Mouse (Mus musculus): ENCODE data around the gene Skap2. TPM values are rescaled to one million over a fixed set of nuclear protein-coding genes. Genes with fewer than 3 reads are reported as not detected.
A peak's percentile ranks its signal among the peaks of the same experiment; 100 is the strongest.

Skap2 gene
- polyA plus RNA-seq, 1 experiment from 2014 or later: 18.3 TPM

DNA sequence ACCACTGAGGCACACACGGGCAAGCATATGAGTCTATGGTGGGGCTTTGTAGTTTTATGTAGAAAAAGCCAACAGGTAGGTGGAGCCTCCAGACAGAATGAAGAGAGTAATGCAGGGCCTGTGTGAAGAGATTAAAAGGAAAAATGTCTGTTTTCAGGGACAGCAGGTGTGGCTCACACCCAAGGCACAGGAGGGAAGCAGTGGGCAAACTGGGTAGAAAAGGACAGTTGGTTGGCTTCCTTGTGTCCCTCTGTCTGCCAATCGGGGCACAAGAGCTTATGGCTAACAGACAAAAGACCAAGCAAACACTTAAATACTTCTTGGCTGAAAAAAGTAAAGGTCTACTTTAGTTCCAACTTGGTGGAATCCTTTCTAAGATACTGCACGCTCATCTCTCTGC, 145.8 kb downstream of the Skap2 start:
- Histone ChIP-seq H3K9me3 (no peaks in the 10 kb centered on the region), H3K36me3 (no peaks in the 10 kb centered on the region), H3K4me2 (no peak overlapping the region), H3K9ac (no peak overlapping the region), H3K4me1 (peaks cover 12% of the 10 kb centered on the region), H3K4me3 (no peak overlapping the region), H3K27me3 (replicated peaks) (no peaks in the 10 kb centered on the region), H3K27ac (replicated peaks) (no peak overlapping the region)
- WGBS: 65% methylated on average over 3 of the region's 3 CpGs
- ATAC-seq (ENCODE audit: extremely low read depth, insufficient number of reproducible peaks, low FRiP score, low TSS enrichment): no peak

DNA sequence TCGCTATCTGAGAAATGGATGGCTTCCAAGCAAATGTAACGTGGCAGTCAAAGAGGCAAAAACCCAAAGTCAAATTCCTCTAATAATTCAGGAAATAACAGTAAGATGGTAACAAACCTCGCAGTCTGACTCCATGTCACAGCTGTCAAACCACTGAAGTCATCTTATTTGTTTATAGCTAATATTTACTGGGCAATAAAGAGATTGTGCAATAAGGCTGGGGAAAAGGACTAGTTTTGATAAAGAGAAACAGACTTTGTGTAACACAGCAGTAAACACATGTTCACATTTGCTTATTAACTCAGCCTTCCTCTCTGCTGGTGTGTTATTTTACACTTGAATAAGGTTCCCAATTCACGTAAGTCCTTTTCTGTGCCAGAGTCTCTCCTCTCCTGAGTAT, 148.8 kb downstream of the Skap2 start:
- H3K9me3 ChIP-seq: no peaks in the 10 kb centered on the region
- H3K4me1 ChIP-seq: peaks cover 19% of the 10 kb centered on the region
- 0 out of 2 replicates have a peak overlapping the region, but pooled peaks have one; percentile 12 for H3K4me2 ChIP-seq
- no peaks in the 10 kb centered on the region for H3K27me3 ChIP-seq (replicated peaks)
- no peak overlapping the region for H3K9ac ChIP-seq
- no peak overlapping the region for H3K4me3 ChIP-seq
- WGBS: 38% methylated on average over 4 of the region's 4 CpGs
- ATAC-seq (ENCODE audit: extremely low read depth, insufficient number of reproducible peaks, low FRiP score, low TSS enrichment): no peak
- H3K27ac ChIP-seq (replicated peaks): no peak overlapping the region
- H3K36me3 ChIP-seq: no peaks in the 10 kb centered on the region

GRCm38 (mm10) chr6:51860300-51860699, 152.0 kb downstream of the Skap2 start:
- Histone ChIP-seq H3K9ac (no peak overlapping the region), H3K9me3 (no peaks in the 10 kb centered on the region), H3K4me1 (peaks cover 19% of the 10 kb centered on the region), H3K4me2 (no peak overlapping the region), H3K27ac (replicated peaks) (no peak overlapping the region), H3K27me3 (replicated peaks) (no peaks in the 10 kb centered on the region), H3K4me3 (no peak overlapping the region), H3K36me3 (no peaks in the 10 kb centered on the region)
- no peak for ATAC-seq (ENCODE audit: extremely low read depth, insufficient number of reproducible peaks, low FRiP score, low TSS enrichment)
- 8% methylated on average over 8 of the region's 8 CpGs for WGBS

DNA sequence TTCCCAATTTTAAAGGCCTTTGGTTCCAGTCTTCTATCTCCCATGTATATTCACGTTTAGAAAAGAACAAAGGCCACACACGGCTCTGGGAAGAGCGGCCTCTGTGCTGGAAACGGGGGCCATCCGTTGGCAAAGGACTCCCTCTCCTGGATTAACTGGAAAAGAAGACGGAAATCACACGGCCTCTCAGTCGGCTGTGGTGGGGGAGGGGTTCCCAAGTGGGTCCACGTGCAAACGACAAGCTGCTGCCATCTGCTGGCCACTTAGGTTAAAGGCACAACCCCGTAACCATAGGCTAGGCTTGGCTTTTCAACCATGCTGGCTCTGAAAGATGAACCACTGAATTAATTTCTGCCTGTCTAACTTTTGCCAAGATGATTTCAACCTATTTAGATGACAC, 154.5 kb downstream of the Skap2 start:
- no peak overlapping the region for H3K27ac ChIP-seq (replicated peaks)
- H3K4me2 ChIP-seq: peak overlapping the region; percentile 22
- no peak overlapping the region for H3K9ac ChIP-seq
- ATAC-seq (ENCODE audit: extremely low read depth, insufficient number of reproducible peaks, low FRiP score, low TSS enrichment): peak; percentile 82; the same call in 1 of the 2 replicates
- peaks cover 8% of the 10 kb centered on the region for H3K4me1 ChIP-seq
- no peak overlapping the region for H3K4me3 ChIP-seq
- H3K27me3 ChIP-seq (replicated peaks): 0 out of 2 replicates have a peak, but pooled peaks cover 3% of the 10 kb centered on the region
- no peaks in the 10 kb centered on the region for H3K9me3 ChIP-seq
- no peaks in the 10 kb centered on the region for H3K36me3 ChIP-seq
- WGBS: under 1% methylated on average over 11 of the region's 11 CpGs

DNA sequence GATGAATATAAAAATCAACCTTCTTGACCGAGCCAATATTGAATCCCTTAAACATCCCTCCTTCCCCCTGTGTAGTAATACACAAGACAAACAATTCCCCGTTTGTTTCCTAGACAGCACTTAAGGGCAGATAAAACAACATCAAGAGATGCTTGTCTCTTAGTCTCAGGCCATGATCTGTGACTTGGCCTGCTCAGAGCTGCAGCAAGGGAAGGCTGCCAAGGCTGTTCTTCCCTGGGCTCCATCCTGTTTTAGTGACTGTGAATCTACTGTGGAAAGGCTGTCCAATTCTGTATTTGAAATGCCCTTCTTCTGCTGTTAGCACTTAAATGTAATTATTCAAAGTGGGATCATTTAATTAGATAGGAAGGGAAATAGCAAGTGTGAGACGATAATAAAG, 159.1 kb downstream of the Skap2 start:
- Histone ChIP-seq H3K4me3 (no peak overlapping the region), H3K4me2 (no peak overlapping the region), H3K36me3 (no peaks in the 10 kb centered on the region), H3K9me3 (no peaks in the 10 kb centered on the region), H3K9ac (no peak overlapping the region), H3K27me3 (replicated peaks) (peaks cover 15% of the 10 kb centered on the region), H3K27ac (replicated peaks) (no peak overlapping the region), H3K4me1 (peaks cover 9% of the 10 kb centered on the region; the same call in 1 of the 2 replicates)
- WGBS: 71% methylated on average over 3 of the region's 3 CpGs
- ATAC-seq (ENCODE audit: extremely low read depth, insufficient number of reproducible peaks, low FRiP score, low TSS enrichment): no peak

- WGBS: 66% methylated on average over 4 of the region's 4 CpGs
- H3K27ac ChIP-seq (replicated peaks): no peak overlapping the region
- peaks cover 18% of the 10 kb centered on the region for H3K27me3 ChIP-seq (replicated peaks)
- H3K9ac ChIP-seq: no peak overlapping the region
- H3K4me3 ChIP-seq: no peak overlapping the region
- ATAC-seq (ENCODE audit: extremely low read depth, insufficient number of reproducible peaks, low FRiP score, low TSS enrichment): no peak
- H3K4me1 ChIP-seq: peaks cover 9% of the 10 kb centered on the region; the same call in 1 of the 2 replicates
- H3K9me3 ChIP-seq: no peaks in the 10 kb centered on the region
- H3K4me2 ChIP-seq: no peak overlapping the region
- no peaks in the 10 kb centered on the region for H3K36me3 ChIP-seq
Measured at GRCm38 (mm10) chr6:51852643-51853042, 159.7 kb downstream of the Skap2 start.

- peak overlapping the region; percentile 45; the same call in 1 of the 2 replicates for H3K9ac ChIP-seq
- peak overlapping the region; percentile 32 for H3K4me2 ChIP-seq
- no peak for ATAC-seq (ENCODE audit: extremely low read depth, insufficient number of reproducible peaks, low FRiP score, low TSS enrichment)
- no peaks in the 10 kb centered on the region for H3K36me3 ChIP-seq
- H3K4me1 ChIP-seq: peaks cover 16% of the 10 kb centered on the region
- no peak overlapping the region for H3K4me3 ChIP-seq
- H3K27me3 ChIP-seq (replicated peaks): peaks cover 18% of the 10 kb centered on the region
- H3K27ac ChIP-seq (replicated peaks): no peak overlapping the region
- H3K9me3 ChIP-seq: no peaks in the 10 kb centered on the region
- WGBS: 25% methylated on average over 7 of the region's 7 CpGs
Measured at GRCm38 (mm10) chr6:51851544-51851943, 160.8 kb downstream of the Skap2 start.

DNA sequence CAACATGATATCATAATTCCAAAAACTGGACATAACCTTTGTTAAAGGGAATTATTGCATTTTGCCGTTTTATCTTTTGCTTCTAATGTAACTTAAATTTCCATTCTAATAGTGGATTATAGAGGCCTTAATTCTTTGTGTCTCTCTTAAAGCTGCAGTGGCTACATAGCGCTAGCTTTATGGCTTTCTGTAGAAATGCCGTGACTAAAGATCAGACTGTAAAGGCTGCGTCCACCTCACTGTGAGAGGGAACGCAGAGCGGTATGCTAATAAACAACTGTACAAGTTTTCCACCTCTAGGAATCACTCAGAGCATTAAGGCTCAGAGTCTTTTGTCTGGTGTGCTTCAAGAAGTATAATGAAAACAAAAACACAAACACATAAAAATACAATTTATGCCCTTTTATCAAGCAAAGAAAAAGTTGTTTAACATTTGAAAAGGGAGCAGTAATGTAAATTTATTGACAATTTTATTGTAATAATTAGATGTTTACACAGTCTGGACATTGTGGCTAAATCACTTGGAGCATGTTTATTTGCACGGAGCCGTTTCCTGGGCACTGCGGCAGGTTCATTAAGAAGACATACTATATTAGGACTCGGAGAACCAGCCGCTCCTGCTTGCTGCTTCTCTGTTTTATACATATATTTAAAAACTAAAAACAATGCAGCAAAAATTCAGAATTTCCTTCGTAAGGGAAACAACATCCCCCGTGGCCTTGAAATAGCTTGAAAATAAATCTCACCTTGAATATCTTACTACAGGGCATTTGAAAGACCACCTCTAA, 162.1 kb downstream of the Skap2 start:
- H3K9me3 ChIP-seq: no peaks in the 10 kb centered on the region
- H3K4me3 ChIP-seq: no peak overlapping the region
- peaks cover 18% of the 10 kb centered on the region for H3K27me3 ChIP-seq (replicated peaks)
- WGBS: 83% methylated on average over 13 of the region's 13 CpGs
- H3K27ac ChIP-seq (replicated peaks): no peak overlapping the region
- no peak overlapping the region for H3K9ac ChIP-seq
- H3K36me3 ChIP-seq: no peaks in the 10 kb centered on the region
- no peak for ATAC-seq (ENCODE audit: extremely low read depth, insufficient number of reproducible peaks, low FRiP score, low TSS enrichment)
- peaks cover 18% of the 10 kb centered on the region for H3K4me1 ChIP-seq
- no peak overlapping the region for H3K4me2 ChIP-seq

- no peak overlapping the region for H3K4me3 ChIP-seq
- no peaks in the 10 kb centered on the region for H3K36me3 ChIP-seq
- H3K27me3 ChIP-seq (replicated peaks): peaks cover 17% of the 10 kb centered on the region
- H3K4me1 ChIP-seq: peaks cover 22% of the 10 kb centered on the region
- no peak overlapping the region for H3K9ac ChIP-seq
- 74% methylated on average over 10 of the region's 10 CpGs for WGBS
- ATAC-seq (ENCODE audit: extremely low read depth, insufficient number of reproducible peaks, low FRiP score, low TSS enrichment): no peak
- no peak overlapping the region for H3K27ac ChIP-seq (replicated peaks)
- H3K4me2 ChIP-seq: no peak overlapping the region
- no peaks in the 10 kb centered on the region for H3K9me3 ChIP-seq
Measured at GRCm38 (mm10) chr6:51849561-51849960, 162.8 kb downstream of the Skap2 start.

DNA sequence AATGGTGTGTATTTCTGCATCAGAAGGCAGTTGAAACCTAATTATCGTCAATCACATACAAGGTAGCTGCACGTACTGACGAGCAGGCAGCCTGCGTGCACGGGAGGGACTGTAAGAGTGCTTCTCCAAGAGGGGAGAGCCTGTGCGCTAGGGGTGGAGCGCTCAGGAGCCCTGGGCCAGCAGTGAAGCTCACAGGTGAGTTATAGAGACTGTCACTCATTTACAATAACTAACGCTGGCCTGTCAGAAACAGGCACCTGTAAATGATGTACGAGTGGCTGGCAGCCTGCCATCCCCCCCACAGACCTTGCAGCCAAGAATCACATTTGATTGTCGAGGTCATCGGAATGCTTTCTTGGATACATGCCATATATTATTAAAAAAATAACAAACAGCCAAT, 168.2 kb downstream of the Skap2 start:
- ATAC-seq (ENCODE audit: extremely low read depth, insufficient number of reproducible peaks, low FRiP score, low TSS enrichment): no peak
- Histone ChIP-seq H3K4me1 (peaks cover 22% of the 10 kb centered on the region), H3K4me3 (no peak overlapping the region), H3K36me3 (no peaks in the 10 kb centered on the region), H3K27ac (replicated peaks) (peak overlapping the region; percentile 32), H3K27me3 (replicated peaks) (peaks cover 9% of the 10 kb centered on the region), H3K4me2 (peak overlapping the region; percentile 38), H3K9me3 (no peaks in the 10 kb centered on the region), H3K9ac (peak overlapping the region; percentile 44; the same call in 1 of the 2 replicates)
- 41% methylated on average over 11 of the region's 11 CpGs for WGBS

DNA sequence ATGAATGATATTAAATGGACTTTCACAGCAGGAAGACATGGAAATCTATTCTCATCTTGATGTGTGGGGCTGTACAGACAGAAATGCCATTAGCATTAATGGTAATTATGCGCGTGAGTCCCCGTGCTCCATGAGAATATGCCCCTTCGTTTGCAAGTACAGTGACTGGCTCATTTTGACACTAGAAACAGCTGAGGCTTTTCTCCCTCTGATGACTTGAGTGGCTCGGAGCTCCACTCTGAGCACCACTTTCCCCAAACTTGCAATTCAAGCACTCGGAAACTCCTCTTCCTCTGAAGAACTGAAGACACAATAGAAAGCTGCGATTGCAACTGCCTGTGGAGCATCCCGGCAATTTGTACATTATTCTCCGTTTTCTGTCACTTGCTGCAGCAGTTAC, 169.3 kb downstream of the Skap2 start:
- Histone ChIP-seq H3K9me3 (no peaks in the 10 kb centered on the region), H3K27ac (replicated peaks) (no peak overlapping the region), H3K4me2 (no peak overlapping the region), H3K36me3 (no peaks in the 10 kb centered on the region), H3K9ac (no peak overlapping the region), H3K4me1 (peaks cover 22% of the 10 kb centered on the region), H3K27me3 (replicated peaks) (peaks cover 2% of the 10 kb centered on the region; the same call in 1 of the 2 replicates), H3K4me3 (no peak overlapping the region)
- ATAC-seq (ENCODE audit: extremely low read depth, insufficient number of reproducible peaks, low FRiP score, low TSS enrichment): no peak
- WGBS: 80% methylated on average over 9 of the region's 9 CpGs

- Histone ChIP-seq H3K36me3 (no peaks in the 10 kb centered on the region), H3K4me2 (no peak overlapping the region), H3K27me3 (replicated peaks) (no peaks in the 10 kb centered on the region), H3K4me3 (no peak overlapping the region), H3K4me1 (peaks cover 10% of the 10 kb centered on the region), H3K27ac (replicated peaks) (no peak overlapping the region), H3K9me3 (no peaks in the 10 kb centered on the region), H3K9ac (no peak overlapping the region)
- 74% methylated on average over 3 of the region's 3 CpGs for WGBS
- ATAC-seq (ENCODE audit: extremely low read depth, insufficient number of reproducible peaks, low FRiP score, low TSS enrichment): no peak
Measured at GRCm38 (mm10) chr6:51838177-51838576, 174.2 kb downstream of the Skap2 start.
